Mouse (Mus musculus) fibroblast of lung, adult 2 months (primary cell): ENCODE measurements around the gene Nabp2.

ENCODE experiments used
- DNase-seq: peaks from one replicate; pipeline ENCODE4 v3.0.0-alpha.2; 2011; ENCODE audit warnings: low read depth

The Nabp2 gene

GRCm38 (mm10) chr10:128385902-128386301 lies 25.4 kb downstream of the Nabp2 start:
- no peak for DNase-seq

- DNase-seq, result no peak
These were observed 28.8 kb downstream of the Nabp2 start for GRCm38 (mm10) chr10:128382482-128382881.

- DNase-seq, result no peak
These were observed 30.7 kb downstream of the Nabp2 start for GRCm38 (mm10) chr10:128380565-128380964.

- DNase-seq, result no peak
These were observed 32.0 kb downstream of the Nabp2 start for GRCm38 (mm10) chr10:128379260-128379659.

GRCm38 (mm10) chr10:128378462-128378861 lies 32.8 kb downstream of the Nabp2 start:
- DNase-seq, result no peak

- no peak for DNase-seq
These were observed 33.3 kb downstream of the Nabp2 start for GRCm38 (mm10) chr10:128377940-128378448.

- no peak for DNase-seq
These were observed 33.9 kb downstream of the Nabp2 start for GRCm38 (mm10) chr10:128377222-128377939.

- peak; percentile 29 for DNase-seq
These were observed 34.7 kb downstream of the Nabp2 start, which contains the start of gene Ankrd52 for GRCm38 (mm10) chr10:128376455-128377211. Gene Ankrd52 (plus strand): TSS chr10:128377115.

GRCm38 (mm10) chr10:128376099-128376454 lies 35.2 kb downstream of the Nabp2 start:
- no peak for DNase-seq

- DNase-seq, result no peak
These were observed 36.9 kb downstream of the Nabp2 start for GRCm38 (mm10) chr10:128374393-128374792.

- no peak for DNase-seq
These were observed 38.1 kb downstream of the Nabp2 start for GRCm38 (mm10) chr10:128372989-128373748.

GRCm38 (mm10) chr10:128372142-128372541 lies 39.1 kb downstream of the Nabp2 start:
- DNase-seq, result no peak

- DNase-seq, result no peak
These were observed 40.7 kb downstream of the Nabp2 start for GRCm38 (mm10) chr10:128370601-128371000.

GRCm38 (mm10) chr10:128370021-128370420 lies 41.3 kb downstream of the Nabp2 start:
- DNase-seq, result no peak

- DNase-seq, result no peak
These were observed 41.7 kb downstream of the Nabp2 start for GRCm38 (mm10) chr10:128369599-128369998.

GRCm38 (mm10) chr10:128369218-128369543 lies 42.1 kb downstream of the Nabp2 start:
- no peak for DNase-seq

- peak; percentile 65 for DNase-seq
These were observed 42.7 kb downstream of the Nabp2 start, which contains the start of gene Coq10a for GRCm38 (mm10) chr10:128368402-128369217. Gene Coq10a (minus strand): TSS chr10:128368997.

- no peak for DNase-seq
These were observed 43.3 kb downstream of the Nabp2 start for GRCm38 (mm10) chr10:128367899-128368401.

GRCm38 (mm10) chr10:128362568-128362967 lies 48.7 kb downstream of the Nabp2 start:
- DNase-seq, result no peak

- DNase-seq, result no peak
These were observed 49.5 kb downstream of the Nabp2 start for GRCm38 (mm10) chr10:128361836-128362235.

- DNase-seq, result no peak
These were observed 52.1 kb downstream of the Nabp2 start for GRCm38 (mm10) chr10:128359226-128359625.
